Mouse (Mus musculus) heart, embryonic 15.5 days (tissue): ENCODE measurements around the gene Copz1. TPM values are rescaled to one million over a fixed set of nuclear protein-coding genes. Genes with fewer than 3 reads are reported as not detected.

Experiments
- ATAC-seq: fragments of 200-750 bp; cut with Nextera tagmentation; replicated peaks from 2 replicates; pipeline ENCODE4 v1.8.0; 2017; ENCODE audit warnings: low read depth, moderate TSS enrichment; ENCODE audit not compliant: insufficient number of reproducible peaks, insufficient read depth, low FRiP score
- H3K27ac ChIP-seq: fragments of 300-500 bp; sonication (generic); 2 replicates; pipeline ENCODE4 v1.5.1; 2015; ENCODE audit warnings: mild to moderate bottlenecking, inconsistent platforms
- H3K27me3 ChIP-seq: fragments of 300-500 bp; sonication (generic); 2 replicates; pipeline ENCODE4 v1.6.1; 2015; ENCODE audit warnings: inconsistent platforms
- H3K36me3 ChIP-seq: fragments of 300-500 bp; sonication (generic); 2 replicates; pipeline ENCODE4 v1.6.1; 2015; ENCODE audit warnings: mild to moderate bottlenecking, inconsistent platforms
- H3K4me1 ChIP-seq: fragments of 300-500 bp; sonication (generic); replicated peaks from 2 replicates; pipeline ENCODE4 v1.6.1; 2015; ENCODE audit warnings: inconsistent platforms
- H3K4me2 ChIP-seq: fragments of 300-500 bp; sonication (generic); 2 replicates; pipeline ENCODE4 v1.6.1; 2015; ENCODE audit warnings: inconsistent platforms, mild to moderate bottlenecking, moderate library complexity
- H3K4me3 ChIP-seq: fragments of 300-500 bp; sonication (generic); 2 replicates; pipeline ENCODE4 v1.5.1; 2015; ENCODE audit warnings: mild to moderate bottlenecking, inconsistent platforms
- H3K9ac ChIP-seq: fragments of 300-500 bp; sonication (generic); 2 replicates; pipeline ENCODE4 v1.6.1; 2015; ENCODE audit warnings: mild to moderate bottlenecking, inconsistent platforms
- H3K9me3 ChIP-seq: fragments of 300-500 bp; sonication (generic); replicated peaks from 2 replicates; pipeline ENCODE4 v1.6.1; 2016; ENCODE audit warnings: inconsistent platforms
- WGBS: fragments of 180-500 bp; shearing (Covaris S2); methylation state at CpG from one replicate; pipeline ENCODE4 v1.1.7; 2015; ENCODE audit warnings: mixed read lengths; 5-methylcytosine and 5-hydroxymethylcytosine counted together
- polyA plus RNA-seq: library from polyadenylated mRNA; unstranded; fragments of >200 nt; fragmentation: Nextera tagmentation; extraction: Ambion mirVana; gene quantifications from 2 replicates; pipeline ENCODE4 v1.2.1, GENCODE M21; 2015

The Copz1 gene
- polyA plus RNA-seq, 1 experiment from 2014 or later: 145 TPM

DNA sequence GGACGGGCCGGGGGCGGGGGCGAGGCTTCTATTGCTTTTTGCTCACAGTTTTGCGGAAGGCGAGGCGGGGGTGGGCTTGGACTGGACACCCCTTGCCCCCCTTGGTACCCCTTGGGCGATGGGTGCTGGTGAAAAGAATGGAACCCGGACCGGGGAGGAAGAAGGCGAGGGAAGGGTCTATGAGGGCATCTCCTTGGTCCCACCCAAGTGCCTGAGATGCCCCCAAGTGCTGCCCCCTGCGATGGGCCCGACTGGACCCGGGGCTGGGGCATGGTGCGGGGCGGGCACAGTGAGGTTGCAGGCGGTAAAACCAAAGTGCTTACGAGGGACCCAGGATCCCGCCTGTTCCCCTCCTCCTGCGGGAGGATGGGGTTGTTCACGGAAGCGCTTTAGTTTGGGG, 41.7 kb downstream of the Copz1 start:
- WGBS: 35% methylated on average over 22 of the region's 22 CpGs
- Histone ChIP-seq H3K27ac (no peak overlapping the region), H3K27me3 (peaks cover 2% of the 10 kb centered on the region; the same call in 1 of the 2 replicates), H3K4me2 (peak overlapping the region; percentile 78), H3K4me3 (peak overlapping the region; percentile 37), H3K4me1 (peaks cover 45% of the 10 kb centered on the region), H3K9ac (peak overlapping the region; percentile 50; the same call in 1 of the 2 replicates), H3K36me3 (no peaks in the 10 kb centered on the region), H3K9me3 (no peaks in the 10 kb centered on the region)
- no peak for ATAC-seq

DNA sequence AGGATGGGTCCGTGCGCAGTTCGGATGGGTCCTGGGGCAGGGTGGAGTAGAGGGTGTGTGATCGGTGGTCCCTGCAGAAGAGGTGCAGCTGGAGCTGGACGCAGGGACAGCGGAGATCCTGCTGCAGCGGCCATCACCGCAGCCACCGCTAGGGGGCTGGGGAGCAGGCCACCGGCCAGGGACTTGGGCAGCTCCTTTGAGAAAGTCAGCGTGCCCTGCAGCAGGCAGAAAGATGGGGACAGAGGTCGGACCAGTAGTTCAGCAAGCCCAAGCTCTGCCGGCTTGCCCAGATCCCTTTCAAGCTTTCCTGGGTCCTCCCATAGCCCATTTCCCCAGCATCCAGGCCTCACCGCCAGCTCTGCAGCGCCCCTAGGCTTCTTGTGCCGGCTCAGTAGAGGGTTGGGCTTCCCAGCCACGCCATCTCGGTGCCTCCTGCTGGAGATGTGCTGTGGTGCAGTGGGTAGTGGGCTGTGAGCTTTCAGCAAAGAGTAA, 42.5 kb downstream of the Copz1 start:
- WGBS: 11% methylated on average over 18 of the region's 18 CpGs
- H3K27ac ChIP-seq: 0 out of 2 replicates have a peak overlapping the region, but pooled peaks have one; percentile 10
- H3K9ac ChIP-seq: peak overlapping the region; percentile 50
- no peaks in the 10 kb centered on the region for H3K36me3 ChIP-seq
- H3K27me3 ChIP-seq: no peaks in the 10 kb centered on the region
- H3K9me3 ChIP-seq: no peaks in the 10 kb centered on the region
- peak overlapping the region; percentile 37 for H3K4me3 ChIP-seq
- peaks cover 45% of the 10 kb centered on the region for H3K4me1 ChIP-seq
- ATAC-seq: peak; percentile 50
- H3K4me2 ChIP-seq: peak overlapping the region; percentile 78

DNA sequence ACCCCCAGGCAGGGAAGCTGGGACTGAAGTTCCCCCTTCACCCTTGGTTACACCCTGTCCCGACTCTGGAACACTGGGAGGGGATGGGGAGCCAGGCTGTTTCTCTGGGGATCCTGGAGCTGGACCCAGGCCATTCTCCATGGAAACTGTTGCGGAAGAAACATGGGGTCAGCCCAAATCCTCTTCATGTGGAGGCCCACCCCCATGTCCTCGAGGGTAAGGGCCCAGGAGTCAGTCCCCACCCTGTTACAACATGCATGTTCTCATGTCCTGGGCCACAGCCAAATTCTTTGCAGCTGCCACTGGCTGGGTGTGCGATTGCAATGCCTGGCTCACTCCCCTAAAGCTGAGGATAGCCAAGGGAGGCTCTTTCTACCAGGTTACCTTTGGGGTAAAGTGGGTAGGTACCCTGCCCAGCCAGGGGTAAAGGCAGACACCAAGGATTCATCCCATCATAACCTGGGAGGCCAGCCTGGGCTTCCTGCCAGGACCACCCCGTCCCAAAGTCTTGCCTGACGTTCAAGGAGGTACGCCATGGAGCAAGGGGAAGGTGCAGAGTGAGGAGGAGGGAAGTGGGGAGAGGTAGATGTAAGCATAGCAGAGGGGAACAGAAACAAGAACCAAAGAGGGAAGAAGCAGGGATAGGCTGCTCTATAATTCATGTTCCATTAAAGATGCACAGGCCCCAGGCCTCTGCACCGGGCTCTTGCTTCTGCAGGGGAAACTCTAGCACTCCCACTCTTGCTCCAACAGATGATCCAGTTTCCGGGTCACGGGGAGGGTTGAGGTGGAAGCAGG, 43.7 kb downstream of the Copz1 start:
- no peak for ATAC-seq
- 58% methylated on average over 10 of the region's 10 CpGs for WGBS
- Histone ChIP-seq H3K9me3 (no peaks in the 10 kb centered on the region), H3K4me2 (no peak overlapping the region), H3K36me3 (no peaks in the 10 kb centered on the region), H3K4me1 (peaks cover 49% of the 10 kb centered on the region), H3K4me3 (no peak overlapping the region), H3K9ac (no peak overlapping the region), H3K27ac (0 out of 2 replicates have a peak overlapping the region, but pooled peaks have one; percentile 10), H3K27me3 (no peaks in the 10 kb centered on the region)

DNA sequence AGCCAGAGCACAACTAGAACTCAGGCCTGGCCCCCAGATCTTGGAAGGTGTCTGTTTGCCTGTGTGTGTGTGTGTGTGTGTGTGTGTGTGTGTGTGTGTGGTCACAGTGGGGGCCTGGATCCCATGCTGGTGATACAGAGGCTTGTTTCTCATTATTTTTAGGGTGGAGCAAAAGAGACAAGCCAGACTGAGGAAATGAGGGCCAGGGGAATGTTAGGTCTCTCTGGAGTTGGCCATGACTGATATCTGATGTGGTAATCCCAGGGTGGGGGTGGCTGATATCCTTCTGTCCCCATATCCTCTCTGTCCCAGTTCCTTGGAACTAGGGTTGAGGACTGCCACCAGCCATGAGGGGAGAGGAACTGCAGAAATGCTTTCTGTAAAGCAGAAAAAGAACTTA, 44.6 kb downstream of the Copz1 start:
- Histone ChIP-seq H3K27ac (no peak overlapping the region), H3K27me3 (no peaks in the 10 kb centered on the region), H3K4me2 (no peak overlapping the region), H3K4me1 (peaks cover 58% of the 10 kb centered on the region), H3K9ac (no peak overlapping the region), H3K36me3 (no peaks in the 10 kb centered on the region), H3K9me3 (no peaks in the 10 kb centered on the region), H3K4me3 (no peak overlapping the region)
- ATAC-seq: no peak

DNA sequence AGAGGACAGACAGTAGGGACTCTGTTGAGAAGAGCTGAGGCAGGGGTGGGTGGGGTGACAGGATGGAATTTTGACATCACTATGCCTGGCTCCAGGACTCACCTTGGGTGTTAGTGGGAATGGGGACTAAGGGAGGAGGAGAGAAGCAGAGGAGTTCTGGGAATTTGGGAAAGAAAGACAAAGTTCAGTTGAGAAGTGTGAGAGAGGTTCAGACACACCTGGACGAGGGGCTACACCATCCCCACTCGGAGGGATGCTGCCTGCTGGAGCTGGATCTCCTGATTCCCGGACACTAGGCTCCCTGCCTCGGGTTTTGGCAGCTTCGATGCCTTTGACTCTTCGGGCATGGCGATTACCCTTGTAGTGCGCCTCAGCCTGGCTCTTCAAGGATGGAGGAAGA, 45.2 kb downstream of the Copz1 start:
- Histone ChIP-seq H3K4me2 (no peak overlapping the region), H3K9ac (no peak overlapping the region), H3K36me3 (no peaks in the 10 kb centered on the region), H3K4me3 (no peak overlapping the region), H3K27ac (peak overlapping the region; percentile 5), H3K9me3 (no peaks in the 10 kb centered on the region), H3K27me3 (no peaks in the 10 kb centered on the region), H3K4me1 (peaks cover 64% of the 10 kb centered on the region)
- WGBS: 80% methylated on average over 8 of the region's 8 CpGs
- ATAC-seq: no peak

DNA sequence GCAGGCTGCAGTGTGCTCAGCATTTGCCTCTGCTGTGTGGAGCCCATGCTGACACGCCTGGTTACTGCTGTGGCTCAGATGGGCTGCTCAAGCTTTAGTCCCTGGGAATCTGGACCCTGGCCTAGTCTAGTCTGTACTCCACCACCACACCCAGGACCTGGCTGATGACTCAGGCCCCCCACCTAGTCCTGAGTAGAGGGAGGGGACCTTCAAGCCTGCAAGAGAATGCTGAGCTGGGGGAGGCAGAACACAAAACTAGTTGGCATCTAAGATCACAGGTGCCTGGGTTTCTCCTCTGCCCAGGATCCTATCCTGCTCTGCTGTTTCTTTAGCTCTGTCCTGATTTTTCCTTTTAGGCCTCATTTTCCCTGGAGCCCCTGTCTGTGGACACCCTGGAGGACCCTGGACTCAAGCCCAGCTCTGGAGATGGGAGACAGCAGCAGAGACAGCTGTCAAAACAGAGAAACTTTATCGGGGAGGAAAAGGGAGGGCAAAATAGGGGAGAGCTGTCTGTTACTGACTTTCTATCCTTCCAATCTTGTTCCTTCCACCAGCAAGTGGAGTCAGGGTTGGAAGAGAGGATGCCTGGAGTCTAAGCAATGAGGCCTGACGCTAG, 45.8 kb downstream of the Copz1 start:
- H3K9me3 ChIP-seq: no peaks in the 10 kb centered on the region
- no peak overlapping the region for H3K9ac ChIP-seq
- no peak overlapping the region for H3K4me2 ChIP-seq
- 52% methylated on average over 3 of the region's 3 CpGs for WGBS
- H3K4me3 ChIP-seq: no peak overlapping the region
- H3K36me3 ChIP-seq: no peaks in the 10 kb centered on the region
- H3K4me1 ChIP-seq: peaks cover 65% of the 10 kb centered on the region
- peak overlapping the region; percentile 5 for H3K27ac ChIP-seq
- ATAC-seq: no peak
- no peaks in the 10 kb centered on the region for H3K27me3 ChIP-seq

DNA sequence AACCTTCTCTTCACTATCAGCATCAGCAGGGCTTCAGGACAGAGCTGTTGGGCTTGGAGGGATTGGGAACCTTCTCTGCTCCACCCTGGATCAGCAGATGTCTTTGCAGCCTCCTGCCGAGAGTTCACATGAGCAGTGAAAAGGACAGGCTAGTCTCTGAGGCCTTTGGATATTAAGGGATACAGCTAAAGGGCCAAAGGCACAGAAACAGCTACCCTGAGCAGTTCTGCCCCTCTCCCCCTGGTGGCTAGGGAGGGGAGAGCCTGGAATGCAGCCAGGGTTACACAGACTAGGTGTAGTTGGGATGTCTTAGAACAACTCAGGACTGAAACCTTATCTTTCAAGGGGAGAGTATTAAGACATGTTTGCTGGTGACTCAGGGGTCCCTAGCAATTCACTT, 48.6 kb downstream of the Copz1 start:
- WGBS: 40% methylated on average over 1 of the region's 1 CpGs
- Histone ChIP-seq H3K9ac (no peak overlapping the region), H3K4me3 (no peak overlapping the region), H3K27me3 (no peaks in the 10 kb centered on the region), H3K4me1 (peaks cover 50% of the 10 kb centered on the region), H3K9me3 (no peaks in the 10 kb centered on the region), H3K27ac (no peak overlapping the region), H3K4me2 (no peak overlapping the region), H3K36me3 (no peaks in the 10 kb centered on the region)
- no peak for ATAC-seq

DNA sequence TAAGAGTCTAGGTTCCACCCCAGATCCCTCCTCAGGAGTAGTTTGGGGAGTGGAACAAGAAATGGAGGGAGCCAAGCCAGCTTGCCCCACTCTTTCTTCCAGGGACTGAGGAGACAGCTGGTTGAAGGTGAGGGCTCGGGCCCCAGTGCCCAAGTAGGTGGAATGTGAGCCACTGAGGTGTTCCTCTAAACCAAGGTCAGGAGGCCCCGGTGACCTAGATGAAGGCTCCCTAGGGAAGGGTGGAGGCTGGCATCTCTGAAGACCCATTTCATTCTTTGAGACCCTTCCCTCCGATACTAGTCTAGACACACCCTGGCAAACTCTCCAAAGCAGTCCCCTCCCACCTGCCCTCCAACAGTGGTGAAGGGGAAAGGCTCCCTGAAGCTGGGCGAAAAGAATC, 49.9 kb downstream of the Copz1 start:
- no peaks in the 10 kb centered on the region for H3K9me3 ChIP-seq
- H3K36me3 ChIP-seq: no peaks in the 10 kb centered on the region
- H3K4me1 ChIP-seq: peaks cover 47% of the 10 kb centered on the region
- ATAC-seq: no peak
- 0 out of 2 replicates have a peak overlapping the region, but pooled peaks have one; percentile 64 for H3K27ac ChIP-seq
- H3K27me3 ChIP-seq: no peaks in the 10 kb centered on the region
- H3K4me3 ChIP-seq: peak overlapping the region; percentile 78
- H3K9ac ChIP-seq: peak overlapping the region; percentile 84
- peak overlapping the region; percentile 96 for H3K4me2 ChIP-seq
- 56% methylated on average over 4 of the region's 4 CpGs for WGBS

DNA sequence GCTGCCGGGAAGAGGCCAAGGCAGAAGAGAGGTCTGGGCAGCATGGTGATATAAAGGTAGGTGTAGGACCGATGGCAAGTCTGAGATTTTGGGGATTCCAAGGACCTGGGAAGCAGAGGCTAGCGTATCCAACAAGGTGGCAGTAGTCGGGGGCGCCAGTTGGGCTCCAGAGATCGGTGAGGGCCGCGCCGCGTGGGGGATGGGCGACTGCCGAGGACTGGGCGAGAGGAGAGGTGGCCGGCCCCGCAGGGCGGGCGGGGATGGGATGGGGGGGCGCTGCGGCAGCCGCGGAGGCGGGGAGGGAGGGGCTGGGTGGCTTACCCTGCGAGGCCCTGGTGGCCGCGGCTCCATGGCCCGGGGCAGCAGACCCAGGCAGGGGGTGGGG, 50.5 kb downstream of the Copz1 start:
- H3K27me3 ChIP-seq: no peaks in the 10 kb centered on the region
- H3K4me2 ChIP-seq: peak overlapping the region; percentile 96
- peaks cover 42% of the 10 kb centered on the region for H3K4me1 ChIP-seq
- peak; percentile 60; the same call in 1 of the 2 replicates for ATAC-seq
- H3K36me3 ChIP-seq: no peaks in the 10 kb centered on the region
- peak overlapping the region; percentile 64 for H3K27ac ChIP-seq
- H3K4me3 ChIP-seq: peak overlapping the region; percentile 78
- no peaks in the 10 kb centered on the region for H3K9me3 ChIP-seq
- H3K9ac ChIP-seq: peak overlapping the region; percentile 84
- 3% methylated on average over 17 of the region's 26 CpGs for WGBS

DNA sequence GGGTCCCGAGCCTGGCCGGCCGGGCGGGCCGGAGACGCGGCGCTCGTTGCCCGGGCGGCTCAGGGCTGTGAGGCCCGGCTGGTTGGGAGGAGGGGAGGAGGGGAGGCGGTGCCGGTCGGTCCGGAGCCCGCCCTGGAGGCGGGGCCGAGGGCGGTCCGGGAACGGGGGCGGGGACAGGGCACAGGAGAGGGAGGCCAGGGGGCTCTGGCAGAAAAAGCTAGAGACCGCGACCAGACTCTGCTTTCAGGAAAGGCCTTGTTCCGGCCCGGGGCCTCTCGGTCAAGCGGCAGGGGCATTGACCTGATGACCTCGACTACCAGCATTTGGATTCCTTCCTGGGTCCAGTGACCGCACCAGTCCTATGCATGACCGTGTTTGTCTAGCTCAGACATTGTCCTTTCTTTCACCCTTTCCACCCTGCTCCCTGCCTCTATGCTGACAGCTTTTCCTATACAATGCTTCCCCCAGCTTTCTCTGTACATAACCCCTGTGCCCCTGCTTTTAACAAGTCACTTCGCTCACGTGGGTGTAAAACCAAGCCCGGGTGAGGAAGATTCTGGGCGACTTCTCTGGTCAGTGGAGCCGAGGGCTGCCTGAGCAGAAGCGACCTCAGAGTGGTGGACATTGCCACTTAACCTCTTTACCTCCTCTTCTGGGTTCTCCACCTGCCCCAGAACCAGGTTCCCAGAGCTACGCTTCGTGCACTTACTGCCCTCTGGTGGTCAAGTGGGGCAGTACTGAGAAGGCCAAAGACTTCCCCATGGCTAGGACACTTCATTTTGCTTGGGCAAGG, 51.1 kb downstream of the Copz1 start:
- WGBS: under 1% methylated on average over 39 of the region's 40 CpGs
- H3K9me3 ChIP-seq: no peaks in the 10 kb centered on the region
- H3K9ac ChIP-seq: peak overlapping the region; percentile 84
- H3K27me3 ChIP-seq: no peaks in the 10 kb centered on the region
- H3K4me3 ChIP-seq: peak overlapping the region; percentile 78
- peak; percentile 95 for ATAC-seq
- H3K4me1 ChIP-seq: peaks cover 36% of the 10 kb centered on the region
- peak overlapping the region; percentile 96 for H3K4me2 ChIP-seq
- peak overlapping the region; percentile 81 for H3K27ac ChIP-seq
- H3K36me3 ChIP-seq: no peaks in the 10 kb centered on the region

DNA sequence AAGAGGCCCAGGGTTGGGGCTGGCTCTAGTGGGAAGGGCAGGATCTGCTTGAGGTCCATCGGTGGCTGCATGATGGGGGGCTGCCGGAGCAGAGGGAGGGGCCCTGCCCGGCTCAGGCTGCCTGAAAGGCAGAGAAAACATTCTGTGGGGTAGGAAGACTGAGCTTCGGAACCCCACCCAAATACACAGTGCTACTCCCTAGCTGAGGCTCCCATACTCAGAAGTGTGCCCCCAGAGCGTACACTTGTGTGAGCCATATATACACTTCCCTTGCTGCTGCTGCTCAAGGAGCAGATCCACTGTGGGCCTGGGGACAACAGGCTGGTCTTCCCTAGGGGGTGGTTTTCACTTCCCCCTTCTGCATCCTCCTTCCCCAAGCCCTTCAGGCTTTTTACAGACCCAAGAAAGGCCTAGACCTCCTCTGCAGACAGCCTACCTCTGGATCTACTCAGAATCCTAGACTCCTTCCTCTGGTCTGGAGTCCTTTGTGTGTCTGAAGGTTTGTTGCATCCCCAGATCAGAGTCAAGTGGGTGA, 60.6 kb downstream of the Copz1 start:
- WGBS: 65% methylated on average over 5 of the region's 5 CpGs
- H3K27ac ChIP-seq: no peak overlapping the region
- H3K27me3 ChIP-seq: peaks cover 18% of the 10 kb centered on the region
- no peak overlapping the region for H3K4me3 ChIP-seq
- H3K4me1 ChIP-seq: peaks cover 5% of the 10 kb centered on the region; the same call in 1 of the 2 replicates
- no peak for ATAC-seq
- H3K36me3 ChIP-seq: no peaks in the 10 kb centered on the region
- no peaks in the 10 kb centered on the region for H3K9me3 ChIP-seq
- H3K4me2 ChIP-seq: no peak overlapping the region
- no peak overlapping the region for H3K9ac ChIP-seq
